Mouse (Mus musculus) megakaryocyte-erythroid progenitor cell, adult 5-6 weeks (primary cell): ENCODE measurements around the gene Sf3b2. TPM values are rescaled to one million over a fixed set of nuclear protein-coding genes. Genes with fewer than 3 reads are reported as not detected.

Experiments used
- ATAC-seq: replicated peaks from 2 replicates; pipeline ENCODE4 v1.8.0; 2016; ENCODE audit warnings: mild to moderate bottlenecking, inconsistent platforms; ENCODE audit not compliant: severe bottlenecking, poor library complexity, low FRiP score, low TSS enrichment
- total RNA-seq, 2 experiments: library from RNA; stranded (forward) in 1 of 2; stranded (reverse) in 1 of 2; fragments of 200-1000, 215-1000 nt in 1 of 2; fragments of >200 nt in 1 of 2; fragmentation: Nextera tagmentation in 1 of 2; gene quantifications; 2 replicates each; pipeline ENCODE4 v1.2.3; 2014 to 2017

Gene Sf3b2
- 181 and 235 TPM in 2 replicates for total RNA-seq (2014; fragmentation: Nextera tagmentation)
- 274 and 277 TPM in 2 replicates for total RNA-seq (2017)

- ATAC-seq = peak; percentile 98
Observed at GRCm38 (mm10) chr19:5294972-5295735, at the start of gene Sf3b2. Gene Sf3b2 (minus strand): TSS chr19:5295455.

- ATAC-seq = no peak
Observed at GRCm38 (mm10) chr19:5341360-5341759, 46.1 kb upstream of the Sf3b2 start.

- ATAC-seq = peak; percentile 78
Observed at GRCm38 (mm10) chr19:5337975-5338374, 42.7 kb upstream of the Sf3b2 start.

- ATAC-seq = no peak
Observed at GRCm38 (mm10) chr19:5335441-5335840, 40.2 kb upstream of the Sf3b2 start, which contains the start of gene Catsper1. Gene Catsper1 (plus strand): TSS chr19:5335741.

- no peak for ATAC-seq
Observed at GRCm38 (mm10) chr19:5334741-5335140, 39.5 kb upstream of the Sf3b2 start.

GRCm38 (mm10) chr19:5327970-5328369, 32.7 kb upstream of the Sf3b2 start:
- no peak for ATAC-seq

- ATAC-seq = no peak; the same call in 1 of the 2 replicates
Observed at GRCm38 (mm10) chr19:5323801-5324200, 28.5 kb upstream of the Sf3b2 start.

- no peak for ATAC-seq
Observed at GRCm38 (mm10) chr19:5313189-5313588, 17.9 kb upstream of the Sf3b2 start.

- no peak for ATAC-seq
Observed at GRCm38 (mm10) chr19:5309025-5309424, 13.8 kb upstream of the Sf3b2 start.

GRCm38 (mm10) chr19:5306968-5307734, 11.9 kb upstream of the Sf3b2 start:
- no peak for ATAC-seq

GRCm38 (mm10) chr19:5306279-5306678, 11.0 kb upstream of the Sf3b2 start:
- 0 out of 2 replicates have a peak, but pooled peaks have one; percentile 38 for ATAC-seq

GRCm38 (mm10) chr19:5302455-5302854, 7.2 kb upstream of the Sf3b2 start:
- ATAC-seq = peak; percentile 77

- ATAC-seq = no peak
Observed at GRCm38 (mm10) chr19:5300588-5300987, 5.3 kb upstream of the Sf3b2 start.

- no peak for ATAC-seq
Observed at GRCm38 (mm10) chr19:5297903-5298800, 2.9 kb upstream of the Sf3b2 start, which contains the start of gene Gal3st3. Gene Gal3st3 (plus strand): TSS chr19:5298331.

GRCm38 (mm10) chr19:5296630-5297029, 1.4 kb upstream of the Sf3b2 start:
- no peak for ATAC-seq

- ATAC-seq = peak; percentile 33
Observed at GRCm38 (mm10) chr19:5295736-5296075, 451 bp upstream of the Sf3b2 start.

- ATAC-seq = no peak
Observed at GRCm38 (mm10) chr19:5278381-5278780, 16.9 kb downstream of the Sf3b2 start.

GRCm38 (mm10) chr19:5277140-5277539, 18.1 kb downstream of the Sf3b2 start:
- ATAC-seq = no peak

- no peak for ATAC-seq
Observed at GRCm38 (mm10) chr19:5276531-5276930, 18.7 kb downstream of the Sf3b2 start.

GRCm38 (mm10) chr19:5275736-5276135, 19.5 kb downstream of the Sf3b2 start:
- no peak for ATAC-seq
